Mouse (Mus musculus): ENCODE data around the gene Rnf168.
A peak's percentile ranks its signal among the peaks of the same experiment; 100 is the strongest.

Rnf168 gene

DNA sequence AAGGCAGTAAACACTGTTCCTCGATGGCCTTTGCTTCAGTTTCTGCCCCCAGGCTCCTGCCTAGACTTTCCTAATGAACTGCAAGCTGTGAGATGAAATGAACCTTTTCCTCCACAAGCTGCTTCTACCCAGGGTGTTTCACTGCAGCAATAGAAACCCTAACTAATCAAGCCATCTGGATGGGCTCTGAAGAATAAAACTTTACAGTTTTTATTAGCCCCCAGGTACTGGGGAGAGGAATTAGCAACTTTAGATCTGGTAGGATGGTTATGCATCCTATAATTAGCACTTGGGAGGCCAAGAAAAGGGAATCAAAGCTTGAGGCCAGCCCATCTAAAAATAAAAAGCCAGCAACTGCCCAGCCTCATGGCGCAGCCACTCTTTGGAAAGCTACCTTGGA lies 39.3 kb downstream of the Rnf168 start:
- DNase-seq = no peak

DNA sequence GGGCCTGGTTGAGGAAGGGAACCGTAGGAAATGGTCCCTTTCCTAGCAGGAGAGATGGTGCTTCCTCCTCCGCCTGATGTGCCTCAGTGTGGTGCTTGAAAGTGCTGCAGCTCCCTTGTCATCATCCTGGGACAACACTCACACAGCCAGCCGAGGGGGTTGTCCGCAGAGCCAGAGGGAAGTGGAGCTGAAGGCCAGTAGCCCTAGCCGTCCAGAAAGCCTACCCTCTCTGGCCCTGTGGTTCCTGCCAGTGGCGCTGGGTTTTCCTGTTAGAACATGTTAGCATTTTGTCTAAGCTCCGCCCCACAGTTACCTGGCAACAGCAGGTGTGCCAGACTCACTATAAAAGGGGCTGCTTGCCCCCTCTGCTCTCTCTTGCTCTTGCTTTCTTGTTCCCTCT lies 46.7 kb downstream of the Rnf168 start:
- no peak for DNase-seq

DNA sequence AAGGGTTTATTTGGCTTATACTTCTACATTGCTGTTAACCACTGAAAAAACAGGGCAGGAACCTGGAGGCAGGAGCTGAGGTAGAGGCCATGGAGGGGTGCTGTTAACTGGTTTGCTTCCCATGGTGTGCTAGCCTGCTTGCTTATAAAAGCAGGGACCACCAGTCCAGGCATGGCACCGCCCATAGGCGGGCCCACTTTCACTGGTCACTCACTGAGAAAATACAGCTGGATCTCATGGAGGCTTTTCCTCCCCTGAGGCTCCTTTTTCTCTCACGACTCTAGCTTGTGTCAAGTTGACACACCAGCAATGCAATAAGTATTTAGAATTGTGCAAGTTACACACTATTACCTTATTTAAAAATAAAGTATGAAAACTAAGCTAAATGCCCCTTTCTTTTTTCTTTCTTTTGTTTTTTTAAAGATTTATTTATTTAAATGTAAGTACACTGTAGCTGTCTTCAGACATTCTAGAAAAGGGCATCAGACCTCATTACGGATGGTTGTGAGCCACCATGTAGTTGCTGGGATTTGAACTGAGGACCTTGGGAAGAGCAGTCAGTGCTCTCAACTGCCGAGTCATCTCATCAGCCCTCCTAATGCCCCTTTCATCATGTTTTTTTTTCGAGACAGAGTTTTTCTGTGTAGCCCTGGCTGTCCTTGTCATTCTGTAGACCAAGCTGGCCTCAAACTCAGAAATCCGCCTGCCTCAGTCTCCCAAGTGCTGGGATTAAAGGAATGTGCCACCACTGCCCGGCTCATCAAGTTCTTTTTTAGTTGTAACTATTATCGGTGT lies 53.8 kb downstream of the Rnf168 start:
- DNase-seq = no peak

DNA sequence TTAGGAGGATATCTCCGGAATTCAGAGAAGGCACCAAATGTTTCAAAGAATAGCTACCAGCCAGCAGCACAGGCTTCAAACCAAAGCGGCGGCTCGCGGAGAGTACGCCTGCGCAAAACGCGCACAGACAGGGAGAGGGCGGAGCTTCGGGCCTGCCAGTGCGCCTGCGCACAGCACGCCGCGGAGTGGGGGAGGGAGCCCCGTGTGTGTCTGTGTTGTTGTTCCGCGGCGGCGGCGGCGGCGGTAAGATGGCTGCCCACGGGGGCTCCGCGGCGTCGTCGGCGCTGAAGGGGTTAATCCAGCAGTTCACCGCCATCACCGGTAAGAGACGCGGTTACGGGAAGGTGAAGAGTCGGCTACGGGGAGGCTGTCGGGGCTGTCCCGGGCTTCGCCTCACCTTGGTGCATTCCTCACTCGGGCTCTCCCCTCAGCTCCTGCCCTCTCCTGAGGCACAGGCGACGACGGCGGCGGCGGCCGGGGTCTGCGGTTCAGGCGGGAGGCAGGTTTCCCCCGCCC lies 54.8 kb downstream of the Rnf168 start, which contains the start of gene Ubxn7:
Gene Ubxn7, plus strand, starts transcription at position 218 of the 516 bp plus-strand sequence.
- peak; percentile 99 for DNase-seq

DNA sequence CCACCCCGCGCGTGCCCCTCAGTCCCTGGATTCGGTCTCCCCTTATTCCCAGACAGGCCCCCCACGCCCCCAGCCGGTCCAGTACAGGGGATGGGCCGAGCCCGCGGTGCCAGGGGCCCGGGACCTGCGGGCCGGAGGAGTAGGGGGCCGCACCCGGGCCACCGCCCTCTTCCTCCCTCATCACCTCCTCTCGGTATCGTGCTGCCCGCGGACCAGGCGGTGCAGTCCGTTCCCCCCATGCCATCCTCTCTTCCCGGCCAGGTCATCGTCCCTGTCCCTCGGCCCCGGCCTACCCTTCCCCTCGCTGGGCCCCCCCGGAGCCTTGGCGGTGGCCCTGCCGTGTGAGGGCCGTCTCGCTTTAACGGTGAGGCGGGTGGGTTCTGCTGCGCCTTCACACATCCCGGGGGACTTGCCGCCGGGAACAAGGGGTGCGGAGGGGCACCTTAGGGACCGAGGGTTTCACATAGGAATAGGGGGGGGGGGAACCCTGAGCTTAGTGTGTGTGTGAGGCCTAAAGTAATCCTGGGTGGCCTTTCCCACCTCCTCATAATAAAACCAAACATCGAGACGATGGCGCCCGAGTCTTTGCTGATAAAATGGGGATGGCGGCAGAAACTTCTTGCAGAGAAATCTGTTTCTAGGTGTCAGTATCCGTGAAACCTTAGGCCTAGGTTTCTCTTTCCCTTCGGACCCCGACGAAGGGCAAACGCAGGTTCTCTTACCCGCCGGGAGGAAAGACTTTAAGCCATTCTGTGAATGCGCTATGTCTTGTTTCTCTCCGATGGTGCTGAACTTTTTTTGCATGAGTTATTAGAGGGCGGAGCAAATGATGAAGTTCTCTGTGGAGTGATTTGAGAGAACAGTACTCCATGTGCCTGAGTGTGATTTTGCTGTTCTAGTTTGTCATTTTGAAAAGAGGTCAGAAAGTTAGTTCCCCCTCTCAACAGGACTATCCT lies 55.6 kb downstream of the Rnf168 start:
- peak in 1 of 2 experiments; percentile 60 for DNase-seq

DNA sequence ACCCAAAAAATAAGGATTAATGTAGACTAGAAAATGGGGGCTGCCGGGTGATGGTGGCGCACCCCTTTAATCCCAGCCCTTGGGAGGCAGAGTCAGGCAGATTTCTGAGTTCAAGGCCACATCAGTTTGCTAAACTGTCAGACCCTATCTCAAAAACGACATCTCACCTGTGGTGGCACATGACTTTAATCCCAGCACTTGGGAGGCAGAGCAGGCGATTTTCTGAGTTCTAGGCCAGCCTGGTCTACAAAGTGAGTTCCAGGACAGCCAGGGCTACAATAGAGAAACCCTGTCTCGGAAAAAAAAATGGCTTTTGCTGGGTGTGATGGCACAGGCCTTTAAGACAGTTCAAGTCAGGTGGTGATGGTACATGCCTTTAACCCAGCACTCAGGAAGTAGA lies 57.9 kb downstream of the Rnf168 start:
- no peak for DNase-seq

DNA sequence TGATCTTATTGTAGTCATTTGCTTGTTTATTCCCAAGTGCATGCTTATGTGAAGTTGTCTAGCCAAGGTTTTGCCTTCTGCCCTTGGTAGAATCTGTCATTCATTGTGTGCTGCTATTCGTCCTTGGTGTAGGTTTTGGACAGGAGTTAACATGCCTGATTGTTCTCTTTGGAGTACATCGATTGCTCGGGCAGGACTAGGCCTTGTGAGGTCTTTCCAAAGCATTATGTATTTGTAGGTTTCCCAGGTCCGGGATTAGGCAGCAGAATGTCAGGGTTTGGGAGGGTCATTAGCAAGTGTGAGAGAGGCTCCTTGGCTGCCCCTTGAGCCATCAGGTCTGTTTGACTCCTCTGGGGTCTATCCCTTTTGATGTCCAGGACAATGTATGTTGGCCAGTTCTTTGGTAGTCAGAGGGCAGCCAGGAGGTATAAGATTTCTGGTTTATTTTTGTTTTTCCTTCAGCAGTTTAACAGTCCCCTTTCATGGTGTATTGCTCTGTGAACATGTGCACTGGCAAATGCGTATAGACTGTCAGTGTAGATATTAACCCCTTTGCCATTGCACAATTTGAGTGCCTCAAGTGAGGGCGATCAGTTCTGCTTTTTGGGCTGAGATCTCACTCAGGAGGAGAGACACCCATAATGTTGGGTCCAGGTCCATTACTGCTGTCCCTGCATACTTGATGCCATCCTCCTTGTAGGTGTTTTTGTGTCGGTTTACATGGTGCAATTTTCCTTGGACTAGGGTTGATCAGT lies 58.9 kb downstream of the Rnf168 start:
- no peak for DNase-seq

DNA sequence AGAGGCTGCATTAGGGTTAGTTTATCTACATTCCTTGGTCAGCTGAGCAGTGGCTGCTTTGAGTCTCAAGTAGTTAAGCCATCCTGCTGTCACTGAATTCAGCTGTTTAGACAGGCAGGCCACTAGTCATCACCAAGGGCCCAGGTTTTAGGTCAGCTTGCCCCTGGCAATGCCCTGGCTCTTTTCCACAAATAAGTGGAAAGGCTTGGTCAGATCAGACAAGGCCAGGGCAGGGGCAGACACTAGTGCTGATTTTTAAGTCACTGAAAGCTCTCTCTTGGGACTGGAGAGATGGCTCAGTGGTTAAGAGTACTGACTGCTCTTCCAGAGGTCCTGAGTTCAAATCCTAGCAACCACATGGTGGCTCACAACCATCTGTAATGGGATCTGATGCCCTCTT lies 59.7 kb downstream of the Rnf168 start:
- no peak for DNase-seq

DNA sequence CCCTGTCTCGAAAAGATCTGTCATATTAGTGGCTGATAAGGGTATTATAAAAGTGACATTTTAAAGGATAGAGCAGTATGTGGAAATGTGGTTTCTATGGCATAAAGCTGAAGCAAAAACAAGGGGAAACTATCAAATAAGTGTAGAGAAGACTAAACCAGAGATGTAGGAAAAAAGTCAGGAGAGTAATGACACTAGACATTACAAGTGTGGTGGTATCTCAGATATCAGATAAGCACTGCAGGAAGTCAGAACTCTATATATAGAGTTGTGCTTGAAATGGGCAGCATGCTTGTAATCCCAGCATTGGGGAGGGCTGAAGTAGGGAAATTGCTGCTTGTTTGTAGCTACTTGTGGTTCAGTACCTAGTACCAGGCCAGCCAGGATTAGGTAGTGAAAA lies 63.2 kb downstream of the Rnf168 start:
- no peak for DNase-seq

DNA sequence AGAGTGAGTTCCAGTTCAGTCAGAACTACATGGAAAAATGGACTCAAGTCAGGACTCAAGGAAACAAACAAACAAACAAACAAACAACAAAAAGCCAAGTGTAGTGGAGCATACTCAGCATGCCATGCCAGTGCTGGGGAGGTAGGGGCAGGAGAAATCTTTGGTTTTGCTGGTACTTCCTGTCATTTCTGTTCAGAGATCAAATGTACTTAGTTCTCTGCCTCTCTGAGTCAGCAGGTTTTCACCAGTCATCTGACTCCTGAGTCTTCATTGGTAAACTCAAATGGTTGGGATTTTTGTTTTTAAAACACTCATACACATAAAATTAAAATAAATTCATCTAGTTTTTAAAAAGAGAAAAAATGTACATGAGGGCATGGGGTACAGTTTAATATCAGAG lies 68.3 kb downstream of the Rnf168 start:
- no peak for DNase-seq

DNA sequence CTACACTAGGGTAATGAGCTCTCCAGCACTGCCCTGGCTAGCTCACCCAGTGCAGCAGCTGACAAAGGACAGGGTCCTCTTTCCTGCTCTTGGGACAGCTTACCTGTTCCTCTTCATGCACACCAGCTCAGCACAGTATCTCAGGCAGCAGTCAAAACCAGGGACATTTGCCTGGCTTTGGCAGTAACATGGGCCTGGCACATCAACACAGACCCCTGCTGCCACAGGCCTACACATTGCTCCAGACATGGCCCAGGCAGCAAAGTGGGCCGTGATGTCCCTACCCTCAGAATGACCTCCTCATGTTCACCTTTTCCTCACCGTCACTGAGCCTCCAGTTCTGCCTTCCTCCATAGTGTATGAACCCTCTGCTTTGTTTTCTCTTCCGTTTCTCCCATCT lies 73.5 kb downstream of the Rnf168 start:
- DNase-seq = peak; percentile 50 to 60

All from cerebellum, postnatal 25 days (tissue).